Mouse (Mus musculus) embryo, embryonic 11 days (tissue): Measurements from ENCODE around the gene Olfr1426.
"Not testable (repeated sequence)": the region's sequence is repeated elsewhere in the genome, so short reads cannot be mapped to it uniquely, and the experiment has no call there.

ENCODE experiments used
- DNase-seq: peaks from one replicate; pipeline ENCODE4 v3.0.0-alpha.2; 2015

Gene Olfr1426

GRCm38 (mm10) chr19:12091913-12092312 is at the start of gene Olfr1426:
TSS of gene Olfr1426 (minus strand) at chr19:12092013.
- DNase-seq, result no peak

GRCm38 (mm10) chr19:12134289-12134688 is 42.5 kb upstream of the Olfr1426 start:
- DNase-seq, result peak; percentile 44

GRCm38 (mm10) chr19:12123103-12123502 is 31.3 kb upstream of the Olfr1426 start, which contains the start of gene Olfr76:
TSS of gene Olfr76 (minus strand) at chr19:12123203.
- DNase-seq, result no peak

GRCm38 (mm10) chr19:12116464-12116863 is 24.7 kb upstream of the Olfr1426 start:
- no peak for DNase-seq

- no peak for DNase-seq
Measured at GRCm38 (mm10) chr19:12115797-12116196, 24.0 kb upstream of the Olfr1426 start, which contains the start of gene Olfr1428. TSS of gene Olfr1428 (minus strand) at chr19:12115897.

GRCm38 (mm10) chr19:12113807-12114206 is 22.0 kb upstream of the Olfr1426 start:
- DNase-seq, result no peak

- DNase-seq, result no peak
Measured at GRCm38 (mm10) chr19:12104541-12104940, 12.7 kb upstream of the Olfr1426 start.

GRCm38 (mm10) chr19:12103234-12103633 is 11.4 kb upstream of the Olfr1426 start, which contains the start of gene Olfr1427:
TSS of gene Olfr1427 (minus strand) at chr19:12103334.
- no peak for DNase-seq

GRCm38 (mm10) chr19:12077631-12078030 is 14.2 kb downstream of the Olfr1426 start, which contains the start of gene Olfr1425:
TSS of gene Olfr1425 (minus strand) at chr19:12077731.
- DNase-seq, result not testable (repeated sequence)

GRCm38 (mm10) chr19:12069546-12069945 is 22.3 kb downstream of the Olfr1426 start:
- not testable (repeated sequence) for DNase-seq

GRCm38 (mm10) chr19:12067806-12068205 is 24.0 kb downstream of the Olfr1426 start:
- not testable (repeated sequence) for DNase-seq

- not testable (repeated sequence) for DNase-seq
Measured at GRCm38 (mm10) chr19:12062582-12062981, 29.2 kb downstream of the Olfr1426 start, which contains the start of gene Olfr1424. TSS of gene Olfr1424 (minus strand) at chr19:12062682.

GRCm38 (mm10) chr19:12043163-12043562 is 48.6 kb downstream of the Olfr1426 start:
- no peak for DNase-seq

- DNase-seq, result no peak
Measured at GRCm38 (mm10) chr19:12041217-12041616, 50.6 kb downstream of the Olfr1426 start, which contains the start of gene Olfr1423. TSS of gene Olfr1423 (minus strand) at chr19:12041317.

- no peak for DNase-seq
Measured at GRCm38 (mm10) chr19:12037727-12038126, 54.1 kb downstream of the Olfr1426 start.
